Mouse (Mus musculus) MEL (cell line): Measurements from ENCODE around the gene Tcf12. TPM values are rescaled to one million over a fixed set of nuclear protein-coding genes. Genes with fewer than 3 reads are reported as not detected.

Experiments used
- DNase-seq: peaks from one replicate; pipeline ENCODE4 v3.0.0; 2011; ENCODE audit warnings: low read depth, low spot score
- H3K27ac ChIP-seq: 2 replicates; pipeline ENCODE4 v1.5.1; 2012; ENCODE audit warnings: low read depth, mild to moderate bottlenecking, control low read depth, low read length, moderate library complexity; ENCODE audit not compliant: control insufficient read depth
- H3K27me3 ChIP-seq, 2 experiments: fragments of 150-350 bp in 1 of 2; sonication (generic) in 1 of 2; 2 replicates each; pipeline ENCODE4 v1.6.1; 2012; ENCODE audit warnings: low read length in 2 of 2, mild to moderate bottlenecking in 2 of 2, improper control_type of control experiment in 1 of 2, moderate library complexity in 1 of 2; ENCODE audit not compliant: insufficient read depth in 2 of 2, control insufficient read depth in 1 of 2
- H3K36me3 ChIP-seq, 2 experiments: 2 replicates each; pipeline ENCODE4 v1.6.1; 2012 to 2014; ENCODE audit warnings: low read length in 2 of 2, improper control_type of control experiment in 1 of 2, inconsistent platforms in 1 of 2, mild to moderate bottlenecking in 1 of 2; ENCODE audit not compliant: insufficient read depth in 2 of 2, control insufficient read depth in 1 of 2
- H3K4me1 ChIP-seq, 2 experiments: fragments of 150-350 bp in 1 of 2; sonication (generic) in 1 of 2; 2 replicates each; pipeline ENCODE4 v1.6.1; 2012; ENCODE audit warnings: low read length in 2 of 2, improper control_type of control experiment in 1 of 2, mild to moderate bottlenecking in 1 of 2; ENCODE audit not compliant: insufficient read depth in 2 of 2, control insufficient read depth in 1 of 2
- H3K4me3 ChIP-seq, 2 experiments: fragments of 150-350 bp in 1 of 2; sonication (generic) in 1 of 2; 2 replicates each; pipeline ENCODE4 v1.5.1; 2012; ENCODE audit warnings: low read depth in 2 of 2, low read length in 2 of 2, mild to moderate bottlenecking in 2 of 2, moderate library complexity in 2 of 2, control low read depth in 1 of 2, improper control_type of control experiment in 1 of 2; ENCODE audit not compliant: control insufficient read depth in 1 of 2, insufficient read depth in 1 of 2
- H3K79me2 ChIP-seq: 2 replicates; pipeline ENCODE4 v1.6.1; 2012; ENCODE audit warnings: mild to moderate bottlenecking, low read length, moderate library complexity; ENCODE audit not compliant: control insufficient read depth, poor library complexity, insufficient read depth
- H3K9ac ChIP-seq: 2 replicates; pipeline ENCODE4 v1.6.1; 2012; ENCODE audit warnings: low read depth, mild to moderate bottlenecking, control low read depth, low read length, moderate library complexity; ENCODE audit not compliant: control insufficient read depth, poor library complexity, severe bottlenecking
- H3K9me3 ChIP-seq: fragments of 150-350 bp; sonication (generic); replicated peaks from 2 replicates; pipeline ENCODE4 v1.6.1; 2012; ENCODE audit warnings: mild to moderate bottlenecking, low read length, improper control_type of control experiment, moderate library complexity; ENCODE audit not compliant: insufficient read depth
- BHLHE40 ChIP-seq: IDR thresholded peaks from 2 replicates; pipeline ENCODE4 v1.6.1; 2012; ENCODE audit warnings: low read depth, mild to moderate bottlenecking, inconsistent platforms, low read length, improper control_type of control experiment, borderline replicate concordance
- CHD1 ChIP-seq: IDR thresholded peaks from 2 replicates; pipeline ENCODE4 v1.6.1; 2012; ENCODE audit warnings: low read depth, mild to moderate bottlenecking, inconsistent platforms, low read length, improper control_type of control experiment
- CHD2 ChIP-seq: IDR thresholded peaks from 2 replicates; pipeline ENCODE4 v1.6.1; 2011; ENCODE audit warnings: low read length, improper control_type of control experiment
- E2F4 ChIP-seq: IDR thresholded peaks from 2 replicates; pipeline ENCODE4 v1.6.1; 2011; ENCODE audit warnings: low read depth, low read length, improper control_type of control experiment, borderline replicate concordance
- ELF1 ChIP-seq: IDR thresholded peaks from 2 replicates; pipeline ENCODE4 v1.6.1; 2014; ENCODE audit warnings: low read depth, mild to moderate bottlenecking, inconsistent platforms, low read length, improper control_type of control experiment, moderate library complexity
- GATA1 ChIP-seq: IDR thresholded peaks from 2 replicates; pipeline ENCODE4 v1.6.1; 2011; ENCODE audit warnings: low read depth, low read length, improper control_type of control experiment
- HCFC1 ChIP-seq: IDR thresholded peaks from 2 replicates; pipeline ENCODE4 v1.6.1; 2012; ENCODE audit warnings: low read depth, mild to moderate bottlenecking, inconsistent platforms, low read length, improper control_type of control experiment, moderate library complexity
- JUND ChIP-seq: IDR thresholded peaks from 2 replicates; pipeline ENCODE4 v1.6.1; 2011; ENCODE audit warnings: low read depth, mild to moderate bottlenecking, improper control_type of control experiment, low read length
- KAT2A ChIP-seq: conservative IDR thresholded peaks from 2 replicates; pipeline ENCODE4 v1.6.1; 2012; ENCODE audit warnings: low read depth, low read length, improper control_type of control experiment, inconsistent platforms
- MAFK ChIP-seq: IDR thresholded peaks from 2 replicates; pipeline ENCODE4 v1.6.1; 2011; ENCODE audit warnings: low read depth, mild to moderate bottlenecking, low read length, improper control_type of control experiment, borderline replicate concordance
- MAX ChIP-seq: IDR thresholded peaks from 2 replicates; pipeline ENCODE4 v1.6.1; 2011; ENCODE audit warnings: low read length, improper control_type of control experiment
- MXI1 ChIP-seq: IDR thresholded peaks from 2 replicates; pipeline ENCODE4 v1.6.1; 2011; ENCODE audit warnings: mild to moderate bottlenecking, low read depth, low read length, improper control_type of control experiment
- MYB ChIP-seq: IDR thresholded peaks from 2 replicates; pipeline ENCODE4 v1.6.1; 2011; ENCODE audit warnings: mild to moderate bottlenecking, low read depth, low read length, improper control_type of control experiment
- MYC ChIP-seq: IDR thresholded peaks from 2 replicates; pipeline ENCODE4 v1.6.1; 2011; ENCODE audit warnings: low read depth, mild to moderate bottlenecking, low read length, improper control_type of control experiment, moderate library complexity
- NELFE ChIP-seq: IDR thresholded peaks from 2 replicates; pipeline ENCODE4 v1.6.1; 2011; ENCODE audit warnings: low read depth, low read length, improper control_type of control experiment
- NRF1 ChIP-seq: IDR thresholded peaks from 2 replicates; pipeline ENCODE4 v1.6.1; 2014; ENCODE audit warnings: low read depth, mild to moderate bottlenecking, inconsistent platforms, low read length, improper control_type of control experiment, moderate library complexity; ENCODE audit not compliant: poor library complexity, insufficient read depth, severe bottlenecking
- POLR2A ChIP-seq, 2 experiments: IDR thresholded peaks; 2 replicates each; pipeline ENCODE4 v1.6.1; 2011 to 2012; ENCODE audit warnings: low read length in 2 of 2, mild to moderate bottlenecking in 2 of 2, control low read depth in 1 of 2, improper control_type of control experiment in 1 of 2, low read depth in 1 of 2, moderate library complexity in 1 of 2; ENCODE audit not compliant: control insufficient read depth in 1 of 2, insufficient read depth in 1 of 2, poor library complexity in 1 of 2
- POLR2AphosphoS5 ChIP-seq: IDR thresholded peaks from 2 replicates; pipeline ENCODE4 v1.6.1; 2012; ENCODE audit warnings: low read depth, borderline replicate concordance, mild to moderate bottlenecking, inconsistent platforms, low read length, moderate library complexity, mixed read lengths
- RAD21 ChIP-seq: IDR thresholded peaks from 2 replicates; pipeline ENCODE4 v1.6.1; 2011; ENCODE audit warnings: mild to moderate bottlenecking, low read depth, low read length, improper control_type of control experiment
- RCOR1 ChIP-seq: IDR thresholded peaks from 2 replicates; pipeline ENCODE4 v1.6.1; 2012; ENCODE audit warnings: low read depth, mild to moderate bottlenecking, inconsistent platforms, low read length, improper control_type of control experiment
- SIN3A ChIP-seq: IDR thresholded peaks from 2 replicates; pipeline ENCODE4 v1.6.1; 2012; ENCODE audit warnings: low read length, improper control_type of control experiment, inconsistent platforms
- SMC3 ChIP-seq: IDR thresholded peaks from 2 replicates; pipeline ENCODE4 v1.6.1; 2011; ENCODE audit warnings: low read depth, low read length, improper control_type of control experiment
- TBP ChIP-seq: IDR thresholded peaks from 2 replicates; pipeline ENCODE4 v1.8.0; 2011; ENCODE audit warnings: low read depth, low read length, improper control_type of control experiment
- TCF12 ChIP-seq: IDR thresholded peaks from 2 replicates; pipeline ENCODE4 v1.6.1; 2014; ENCODE audit warnings: low read depth, mild to moderate bottlenecking, inconsistent platforms, low read length, improper control_type of control experiment, moderate library complexity
- USF1 ChIP-seq: IDR thresholded peaks from 2 replicates; pipeline ENCODE4 v1.6.1; 2014; ENCODE audit warnings: low read depth, mild to moderate bottlenecking, inconsistent platforms, low read length, improper control_type of control experiment, moderate library complexity
- USF2 ChIP-seq, 2 experiments: IDR thresholded peaks; 2 replicates each; pipeline ENCODE4 v1.6.1; 2011 to 2012; ENCODE audit warnings: improper control_type of control experiment in 2 of 2, low read length in 2 of 2, borderline replicate concordance in 1 of 2, inconsistent platforms in 1 of 2, low read depth in 1 of 2, mild to moderate bottlenecking in 1 of 2; ENCODE audit not compliant: insufficient read depth in 1 of 2
- ZC3H11A ChIP-seq: IDR thresholded peaks from 2 replicates; pipeline ENCODE4 v1.6.1; 2012; ENCODE audit warnings: low read depth, mild to moderate bottlenecking, inconsistent platforms, low read length, improper control_type of control experiment
- ZKSCAN1 ChIP-seq: IDR thresholded peaks from 2 replicates; pipeline ENCODE4 v1.6.1; 2012; ENCODE audit warnings: low read depth, mild to moderate bottlenecking, inconsistent platforms, low read length, improper control_type of control experiment, moderate library complexity
- ZMIZ1 ChIP-seq: IDR thresholded peaks from 2 replicates; pipeline ENCODE4 v1.6.1; 2012; ENCODE audit warnings: low read depth, mild to moderate bottlenecking, inconsistent platforms, low read length, improper control_type of control experiment, moderate library complexity
- ZNF384 ChIP-seq: IDR thresholded peaks from 2 replicates; pipeline ENCODE4 v1.6.1; 2012; ENCODE audit warnings: low read depth, mild to moderate bottlenecking, inconsistent platforms, low read length, improper control_type of control experiment
- polyA plus RNA-seq, 2 experiments: library from polyadenylated mRNA; stranded (reverse) in 1 of 2; unstranded in 1 of 2; fragments of >175 nt in 1 of 2; fragments of >200 nt in 1 of 2; gene quantifications; 2 replicates each; pipeline versions ENCODE4 v1.2.1 to v1.2.4; 2012; ENCODE audit warnings: low replicate concordance in 2 of 2, low read depth in 1 of 2; ENCODE audit not compliant: insufficient read length in 2 of 2, insufficient read depth in 1 of 2, missing spikeins in 1 of 2
- total RNA-seq: library from RNA; depleted of rRNA; stranded (reverse); fragments of 300-350 nt; gene quantifications from 2 replicates; pipeline ENCODE4 v1.2.3, GENCODE M21; 2012

Gene Tcf12
- total and polyA plus RNA-seq, 3 experiments: 29.3 to 70.5 (median 39.6) TPM

DNA sequence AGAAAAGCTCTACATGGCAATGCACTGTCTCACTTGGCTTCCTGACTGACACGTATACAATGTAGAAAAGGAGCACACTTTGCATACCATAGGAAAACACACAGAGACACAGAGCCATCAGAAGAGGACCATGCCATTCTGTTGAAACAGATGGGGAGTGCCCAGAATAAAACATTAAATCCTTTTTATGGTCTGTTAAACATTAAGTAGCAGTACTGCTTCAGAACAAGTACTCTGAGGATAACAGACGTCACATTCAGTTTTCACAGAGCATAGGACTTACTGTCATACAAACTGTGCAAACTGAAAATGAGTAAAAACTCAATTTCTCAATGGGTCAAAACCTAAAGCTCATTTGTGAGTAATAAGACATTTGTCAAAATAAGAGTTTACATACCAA, 158.5 kb downstream of the Tcf12 start:
- H3K4me3 ChIP-seq: no peak overlapping the region
- no peaks in the 10 kb centered on the region for H3K27me3 ChIP-seq
- DNase-seq: no peak
- TF ChIP-seq TBP (no peak), JUND (no peak), BHLHE40 (no peak), GATA1 (no peak), MYC (no peak), ZMIZ1 (no peak), RAD21 (no peak), ZKSCAN1 (no peak), ZNF384 (no peak), KAT2A (no peak), MAFK (no peak), MAX (no peak)
- no peaks in the 10 kb centered on the region; the same call in 1 of the 2 replicates for H3K79me2 ChIP-seq
- peaks cover 0 to 35% of the 10 kb centered on the region in 2 experiments; a peak in 2 of 4 replicates for H3K36me3 ChIP-seq
- no peaks in the 10 kb centered on the region for H3K9me3 ChIP-seq
- H3K4me1 ChIP-seq: peaks cover 13 to 15% of the 10 kb centered on the region in 2 experiments
- H3K9ac ChIP-seq: no peak overlapping the region
- H3K27ac ChIP-seq: peak overlapping the region; percentile 46

GRCm38 (mm10) chr9:71952621-71953076, 159.0 kb downstream of the Tcf12 start:
- Histone ChIP-seq H3K4me1 (peaks cover 13 to 15% of the 10 kb centered on the region in 2 experiments), H3K9ac (peak overlapping the region; percentile 55; the same call in 1 of the 2 replicates), H3K9me3 (no peaks in the 10 kb centered on the region), H3K36me3 (peaks cover 0 to 35% of the 10 kb centered on the region in 2 experiments; a peak in 2 of 4 replicates), H3K27ac (peak overlapping the region; percentile 83), H3K4me3 (peak overlapping the region in 1 of 2 experiments; percentile 50; a peak in 2 of 4 replicates), H3K27me3 (no peaks in the 10 kb centered on the region), H3K79me2 (no peaks in the 10 kb centered on the region; the same call in 1 of the 2 replicates)
- peak; percentile 80 for DNase-seq
- TF ChIP-seq RCOR1 (no peak), HCFC1 (no peak), CHD2 (no peak), USF2 (IDR thresholded peaks at IDR 0.05; ENCODE audit: borderline replicate concordance in 1 of 2, insufficient read depth in 1 of 2, low read depth in 1 of 2, low read length in 2 of 2) (0 out of 4 replicates have a peak, but pooled peaks of 1 of the 2 experiments have one; percentile 26), KAT2A (no peak), E2F4 (no peak), MYB (no peak), ZC3H11A (no peak), USF1 (peak; percentile 81), SIN3A (peak; percentile 16; the same call in 1 of the 2 replicates), TBP (0 out of 2 replicates have a peak, but pooled peaks have one; percentile 43), MXI1 (no peak), BHLHE40 (peak; percentile 46; the same call in 1 of the 2 replicates), ZMIZ1 (no peak), ZKSCAN1 (no peak), POLR2A (IDR thresholded peaks at IDR 0.05; ENCODE audit: control insufficient read depth in 1 of 2, insufficient read depth in 1 of 2, low read depth in 1 of 2, low read length in 2 of 2, poor library complexity in 1 of 2) (no peak), ELF1 (no peak), CHD1 (no peak), MAX (0 out of 2 replicates have a peak, but pooled peaks have one; percentile 19), JUND (no peak), TCF12 (peak; percentile 58; the same call in 1 of the 2 replicates), NRF1 (no peak), SMC3 (no peak), RAD21 (no peak), POLR2AphosphoS5 (no peak), NELFE (no peak)
